Mouse (Mus musculus) heart, postnatal 0 days (tissue): ENCODE data around the gene Rsbn1l. TPM values are rescaled to one million over a fixed set of nuclear protein-coding genes. Genes with fewer than 3 reads are reported as not detected.

Source experiments
- ATAC-seq: fragments of 200-750 bp; cut with Nextera tagmentation; 2 replicates; pipeline ENCODE4 v1.8.0; 2017; ENCODE audit warnings: low read depth, moderate number of reproducible peaks, moderate library complexity; ENCODE audit not compliant: insufficient read depth
- DNase-seq: peaks from one replicate; pipeline ENCODE4 v3.0.0-alpha.2; 2016; ENCODE audit warnings: low spot score
- H3K27ac ChIP-seq: fragments of 300-500 bp; sonication (generic); 2 replicates; pipeline ENCODE4 v1.5.1; 2014; ENCODE audit warnings: low read depth, mild to moderate bottlenecking
- H3K27me3 ChIP-seq: fragments of 300-500 bp; sonication (generic); 2 replicates; pipeline ENCODE4 v1.6.1; 2014; ENCODE audit warnings: low read length, mixed read lengths; ENCODE audit not compliant: control insufficient read depth, insufficient read depth
- H3K36me3 ChIP-seq: fragments of 300-500 bp; sonication (generic); replicated peaks from 2 replicates; pipeline ENCODE4 v1.6.1; 2014; ENCODE audit warnings: low read length, mixed read lengths; ENCODE audit not compliant: control insufficient read depth, insufficient read depth
- H3K4me1 ChIP-seq: fragments of 300-500 bp; sonication (generic); 2 replicates; pipeline ENCODE4 v1.6.1; 2014; ENCODE audit warnings: antibody characterized with exemption; ENCODE audit not compliant: control insufficient read depth, insufficient read depth
- H3K4me2 ChIP-seq: fragments of 300-500 bp; sonication (generic); 2 replicates; pipeline ENCODE4 v1.6.1; 2014; ENCODE audit warnings: low read depth, mild to moderate bottlenecking, low read length, moderate library complexity
- H3K4me3 ChIP-seq: fragments of 300-500 bp; sonication (generic); 2 replicates; pipeline ENCODE4 v1.5.1; 2014; ENCODE audit warnings: low read depth, low read length
- H3K9ac ChIP-seq: fragments of 300-500 bp; sonication (generic); replicated peaks from 2 replicates; pipeline ENCODE4 v1.6.1; 2014; ENCODE audit warnings: low read depth, low read length, mixed read lengths
- H3K9me3 ChIP-seq: fragments of 300-500 bp; sonication (generic); replicated peaks from 2 replicates; pipeline ENCODE4 v1.6.1; 2016; ENCODE audit warnings: low read length; ENCODE audit not compliant: control insufficient read depth
- CTCF ChIP-seq: IDR thresholded peaks from 2 replicates; pipeline ENCODE4 v1.5.1; 2016; ENCODE audit warnings: antibody characterized with exemption, control low read depth, low read depth
- EP300 ChIP-seq: IDR thresholded peaks from 2 replicates; pipeline ENCODE4 v1.6.1; 2016; ENCODE audit warnings: antibody characterized with exemption, low read depth
- WGBS: fragments of 180-500 bp; shearing (Covaris S2); extraction: QIAGEN DNeasy Blood & Tissue Kit; methylation state at CpG from one replicate; pipeline ENCODE4 v1.1.7; 2014; 5-methylcytosine and 5-hydroxymethylcytosine counted together
- polyA plus RNA-seq: library from polyadenylated mRNA; unstranded; fragments of >200 nt; fragmentation: Nextera tagmentation; extraction: Ambion mirVana; gene quantifications from 2 replicates; pipeline ENCODE4 v1.2.1, GENCODE M21; 2015
- total RNA-seq: library from RNA; depleted of rRNA; stranded (reverse); fragments of >200 nt; gene quantifications from 2 replicates; pipeline ENCODE4 v1.2.3, GENCODE M21; 2014; ENCODE audit warnings: low replicate concordance; rRNA removed

The Rsbn1l gene
- total and polyA plus RNA-seq, 2 experiments from 2014 or later: 8.5 to 9.4 TPM

DNA sequence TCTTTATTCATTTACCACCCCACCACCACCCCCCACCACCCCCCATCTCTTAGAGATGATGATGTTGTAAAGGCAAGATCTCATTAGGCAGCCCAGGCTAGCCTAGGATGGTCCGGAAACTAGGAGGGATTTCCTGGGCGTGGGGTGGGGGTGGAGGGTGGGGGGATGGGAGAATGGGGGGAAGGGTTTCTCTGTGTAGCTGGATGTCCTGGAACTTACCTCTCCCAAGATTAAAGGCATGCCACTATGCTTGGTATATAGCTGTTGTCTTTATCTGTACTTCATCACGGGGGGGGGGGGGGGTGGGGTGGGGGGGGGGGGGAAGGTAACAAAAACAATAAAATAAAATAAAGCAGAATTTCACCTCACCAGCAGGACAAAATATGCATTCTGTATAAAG, 112.8 kb downstream of the Rsbn1l start:
- ATAC-seq: no peak

More for the DNA sequence above, 112.8 kb downstream of the Rsbn1l start:
- Histone ChIP-seq H3K4me3 (no peak overlapping the region), H3K27ac (no peak overlapping the region), H3K36me3 (no peaks in the 10 kb centered on the region), H3K4me1 (peaks cover 11% of the 10 kb centered on the region), H3K9me3 (no peaks in the 10 kb centered on the region), H3K9ac (no peak overlapping the region), H3K27me3 (no peaks in the 10 kb centered on the region), H3K4me2 (no peak overlapping the region)
- DNase-seq: no peak
- 80% methylated on average over 2 of the region's 3 CpGs for WGBS
- TF ChIP-seq CTCF (no peak), EP300 (no peak)

Other genes starting within 250 kb of the Rsbn1l start
- 38.1 and 50.9 TPM in 2 replicates for gene Phtf2, start 74.3 kb downstream of the Rsbn1l start, total RNA-seq
- 33.5 and 39.2 TPM in 2 replicates for gene Phtf2, start 74.3 kb downstream of the Rsbn1l start, polyA plus RNA-seq
- 5.8 and 8.4 TPM in 2 replicates for gene Tmem60, start 74.2 kb downstream of the Rsbn1l start, total RNA-seq
- gene Tmem60, start 74.2 kb downstream of the Rsbn1l start, polyA plus RNA-seq: 57.5 and 61.5 TPM in 2 replicates
- gene Ptpn12, start 99.5 kb upstream of the Rsbn1l start, total RNA-seq: 23.7 and 23.8 TPM in 2 replicates
- 10.3 and 11.6 TPM in 2 replicates for gene Ptpn12, start 99.5 kb upstream of the Rsbn1l start, polyA plus RNA-seq
- gene Gsap, start 229.9 kb upstream of the Rsbn1l start, total RNA-seq: 2.0 and 2.8 TPM in 2 replicates
- 0.99 and 1.4 TPM in 2 replicates for gene Gsap, start 229.9 kb upstream of the Rsbn1l start, polyA plus RNA-seq